Mouse (Mus musculus): Measurements from ENCODE around the gene Tnk2.

The Tnk2 gene

DNA sequence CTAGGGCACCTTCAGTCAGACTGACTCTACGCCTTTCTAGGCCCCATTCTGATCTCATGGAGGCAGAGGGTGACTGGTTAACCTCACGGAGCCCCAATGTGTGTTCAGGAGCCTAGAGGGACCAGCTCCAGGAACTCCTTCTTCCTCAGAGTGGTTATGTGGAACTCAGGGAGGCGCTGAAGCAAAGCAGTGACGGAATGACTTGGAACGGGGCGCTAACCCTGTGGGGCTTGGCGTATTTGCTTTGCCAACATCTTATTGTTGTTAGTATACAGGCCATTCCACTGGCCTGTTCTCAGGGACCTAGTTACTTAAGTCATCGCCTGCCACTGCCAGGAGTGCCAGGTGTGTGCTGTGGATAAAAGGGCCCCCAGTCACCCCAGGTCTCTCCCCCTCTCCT is 65.4 kb downstream of the Tnk2 start:
- no peak for DNase-seq (ENCODE audit: low spot score in 2 of 2)

DNA sequence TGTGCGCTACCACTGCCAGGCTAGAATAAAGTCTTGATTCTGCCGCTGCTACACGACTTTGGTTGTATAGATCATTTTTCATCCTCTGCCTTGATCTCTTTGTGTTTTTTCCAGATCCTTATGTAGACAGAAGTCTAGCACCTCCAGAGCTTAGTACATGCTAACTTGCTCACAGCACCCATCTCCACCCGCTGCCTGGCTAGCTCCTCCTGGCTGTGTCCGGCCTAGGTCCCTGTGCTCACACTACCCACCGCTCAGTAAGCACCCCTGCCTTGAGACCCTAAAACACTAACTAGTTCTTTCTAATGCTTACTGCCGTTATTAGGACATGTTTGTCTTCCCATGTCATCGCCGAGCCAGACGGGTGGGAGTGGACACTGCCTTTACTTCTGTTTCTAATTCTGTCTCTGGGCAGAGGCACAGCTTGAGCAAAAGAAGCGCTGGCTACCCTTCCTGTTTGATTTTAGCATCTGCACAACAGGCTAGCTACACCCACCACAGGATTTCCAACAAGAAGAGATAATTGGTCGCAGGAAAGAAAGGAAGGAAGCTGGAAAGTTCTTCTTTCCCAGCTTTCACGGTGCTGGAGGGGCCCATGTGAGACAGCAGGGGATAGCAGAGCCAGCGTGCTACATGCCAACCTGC is 66.9 kb downstream of the Tnk2 start:
- DNase-seq (ENCODE audit: low spot score in 2 of 2), result no peak

DNA sequence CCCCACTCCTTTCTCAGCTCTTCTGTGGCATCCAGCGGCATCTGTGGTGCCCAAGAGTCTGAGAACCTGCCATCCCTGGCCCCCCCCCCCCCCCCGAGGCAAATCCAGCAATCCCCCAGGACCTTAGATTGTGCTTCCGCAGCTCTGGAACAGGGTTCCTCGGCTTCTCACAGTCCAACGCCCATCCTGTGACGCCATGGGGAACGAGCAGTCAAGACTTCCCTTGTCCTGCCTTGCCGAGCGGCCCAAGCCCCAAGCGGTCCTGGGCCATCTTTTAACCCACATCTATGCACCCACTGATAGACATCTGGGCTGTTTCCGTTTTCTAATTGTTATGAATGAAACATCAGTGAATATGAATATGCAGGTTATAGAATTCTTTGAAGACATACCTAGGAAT is 68.5 kb downstream of the Tnk2 start:
- DNase-seq (ENCODE audit: low spot score in 2 of 2), result no peak

DNA sequence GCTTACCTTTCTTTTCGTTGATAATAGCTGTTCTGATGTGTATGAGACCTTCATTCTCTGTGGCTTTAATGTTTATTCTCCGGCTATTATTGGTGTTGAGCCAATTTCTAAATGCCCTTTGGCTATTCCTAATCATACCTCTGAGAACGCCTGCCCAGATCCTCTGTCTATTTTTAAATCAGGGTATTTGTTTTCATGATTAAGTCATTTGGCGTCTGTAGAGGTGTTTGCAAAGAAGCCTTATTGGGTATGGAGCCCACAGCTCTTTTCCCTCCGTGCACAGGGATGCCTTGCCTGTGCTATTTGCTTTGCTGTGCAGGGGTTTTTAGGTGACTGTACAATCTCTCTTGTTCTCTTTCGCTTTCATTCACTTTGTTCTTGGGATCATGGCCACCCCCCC is 69.9 kb downstream of the Tnk2 start:
- DNase-seq (ENCODE audit: low spot score in 2 of 2), result no peak

DNA sequence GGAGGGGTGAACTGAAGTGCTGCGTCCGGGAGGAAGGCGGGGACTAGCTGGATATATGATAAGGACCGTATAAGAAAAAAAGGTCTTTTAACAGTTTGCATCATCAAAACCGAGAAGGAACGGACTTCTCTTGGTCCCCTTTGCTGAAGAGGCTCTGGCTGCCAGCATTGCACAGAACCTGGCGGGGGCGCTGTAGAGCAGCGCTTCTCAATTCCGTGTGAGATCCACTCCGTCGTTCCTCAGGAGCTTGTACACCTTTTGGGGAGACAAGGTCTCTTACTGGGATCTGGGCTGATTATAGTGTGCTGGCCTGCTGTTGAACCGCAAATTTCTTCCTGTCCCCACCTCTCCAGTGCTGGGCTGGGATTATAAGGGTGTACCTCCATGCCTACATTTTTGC is 71.7 kb downstream of the Tnk2 start:
- DNase-seq (ENCODE audit: low spot score in 2 of 2), result no peak

DNA sequence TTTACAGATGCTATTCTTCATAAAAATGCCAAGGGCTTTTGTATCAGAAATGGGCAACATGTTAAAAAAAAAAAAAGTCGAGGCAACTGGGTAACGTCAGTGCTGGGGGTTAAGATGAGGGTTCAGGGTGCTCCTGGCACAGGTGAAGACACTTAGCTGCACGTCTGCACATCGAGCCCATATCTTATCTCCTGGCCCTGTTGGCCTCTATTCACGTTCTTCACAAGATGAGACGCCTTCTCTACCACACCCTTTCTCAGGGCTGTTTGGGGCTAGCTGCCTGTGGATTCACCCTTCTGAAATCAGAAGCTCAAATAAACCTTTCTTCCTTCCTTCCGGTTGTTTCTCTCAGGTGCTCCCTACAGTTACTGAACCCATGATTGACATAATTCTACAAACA is 79.5 kb downstream of the Tnk2 start:
- no peak for DNase-seq (ENCODE audit: low spot score in 2 of 2)

DNA sequence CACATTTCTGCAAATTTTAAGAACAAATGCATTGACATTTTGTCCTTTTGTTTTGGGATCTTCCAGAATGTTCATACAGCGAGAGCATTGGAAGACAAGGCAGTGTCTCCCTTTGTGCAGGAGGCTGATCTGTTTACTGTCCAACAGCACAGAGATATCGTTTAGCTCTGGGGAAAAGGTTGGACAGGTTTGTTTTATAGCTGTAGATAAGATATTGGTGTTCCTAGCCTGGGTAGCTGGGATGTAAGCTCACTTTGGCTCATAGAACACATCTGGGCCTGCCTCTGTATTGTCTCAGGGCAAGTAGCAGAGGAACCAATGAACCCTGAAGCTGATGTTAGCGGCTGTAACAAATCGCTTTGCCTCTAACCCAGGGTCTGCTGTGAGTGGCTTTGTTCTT is 80.1 kb downstream of the Tnk2 start:
- DNase-seq (ENCODE audit: low spot score in 2 of 2), result no peak

DNA sequence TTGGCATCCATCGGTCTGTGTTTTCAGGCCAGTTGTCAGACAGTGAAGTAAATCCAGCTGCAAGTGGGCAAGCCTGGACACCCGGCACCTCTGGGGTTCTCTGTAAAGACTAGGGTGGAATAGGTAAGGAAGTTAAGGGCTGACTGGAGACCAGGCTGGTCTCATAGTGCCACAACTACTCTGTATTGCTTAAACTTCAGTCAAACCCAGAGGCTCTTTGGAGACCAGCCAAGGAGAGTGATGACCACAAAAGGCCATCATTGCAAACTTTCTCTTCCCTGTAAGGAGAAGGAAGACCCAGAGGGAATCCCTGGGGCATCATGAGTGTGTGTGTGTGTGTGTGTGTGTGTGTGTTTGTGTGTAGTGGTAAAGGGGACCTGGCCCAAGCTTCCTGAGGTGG is 80.6 kb downstream of the Tnk2 start:
- DNase-seq (ENCODE audit: low spot score in 2 of 2), result no peak

DNA sequence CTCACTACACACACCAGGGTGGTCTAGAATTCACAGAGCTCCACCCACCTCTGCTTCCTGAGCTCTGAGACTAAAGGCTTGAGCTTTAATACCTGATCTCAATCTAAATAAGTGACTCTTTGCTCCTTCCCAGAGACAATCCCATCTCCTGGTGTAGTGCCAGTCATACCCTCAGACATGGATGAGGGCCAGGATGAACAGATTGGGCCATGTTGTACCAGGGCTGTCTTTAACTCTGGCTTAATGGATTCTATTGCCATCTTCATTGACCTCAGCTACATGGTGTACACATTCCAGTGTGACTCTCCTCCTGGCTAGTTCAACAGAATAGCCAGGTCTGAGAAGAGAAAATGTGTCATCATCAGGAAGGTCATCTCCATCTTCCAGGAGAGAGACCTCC is 82.8 kb downstream of the Tnk2 start:
- no peak for DNase-seq (ENCODE audit: low spot score in 2 of 2)

DNA sequence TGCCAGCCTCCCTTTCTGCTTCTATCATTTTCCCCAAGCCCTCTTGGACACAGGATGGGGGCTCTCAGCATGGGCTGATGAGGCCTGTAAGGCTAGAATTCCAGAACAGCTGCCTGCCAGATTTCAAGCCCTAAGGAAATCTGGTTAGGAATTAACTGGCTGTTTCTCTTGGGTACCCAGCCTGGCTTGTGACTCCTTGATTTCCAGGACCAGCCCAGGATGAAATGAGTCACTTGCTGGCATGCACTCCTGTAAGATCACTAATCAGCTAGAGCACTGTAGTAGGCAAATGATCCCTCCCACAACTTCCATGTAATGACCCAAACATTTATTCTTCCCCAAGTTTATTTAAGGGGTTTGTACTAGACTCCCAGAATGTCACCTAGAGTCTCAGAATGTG is 84.6 kb downstream of the Tnk2 start:
- no peak for DNase-seq (ENCODE audit: low spot score in 2 of 2)

DNA sequence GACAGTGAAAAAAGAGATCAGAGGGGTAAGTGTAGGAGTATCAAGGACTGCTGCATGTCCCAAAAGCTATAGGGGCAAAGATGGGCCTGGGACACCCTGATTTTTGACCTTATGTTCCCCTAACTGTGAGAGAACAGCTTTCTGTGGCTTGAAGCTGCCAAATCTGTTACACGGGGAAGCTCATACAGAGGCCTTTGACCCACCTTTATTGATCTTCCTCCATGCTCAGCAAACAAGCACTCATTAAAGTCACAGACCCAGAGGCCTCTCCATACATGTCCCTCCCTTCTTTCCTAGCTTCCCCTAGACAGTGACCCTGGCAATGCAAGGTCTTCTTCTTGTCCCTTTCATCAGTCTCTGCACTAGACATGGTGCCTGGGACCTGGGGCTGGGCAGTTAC is 85.1 kb downstream of the Tnk2 start:
- DNase-seq (ENCODE audit: low spot score in 2 of 2), result no peak

All from urinary bladder, postnatal 36 days (tissue).